Mouse (Mus musculus) forebrain, embryonic 11.5 days (tissue): ENCODE measurements around the gene Kdf1. TPM values are rescaled to one million over a fixed set of nuclear protein-coding genes. Genes with fewer than 3 reads are reported as not detected.
"Not testable (repeated sequence)": the region's sequence is repeated elsewhere in the genome, so short reads cannot be mapped to it uniquely, and the experiment has no call there.

Experiments
- ATAC-seq: fragments of 200-750 bp; cut with Nextera tagmentation; replicated peaks from 2 replicates; pipeline ENCODE4 v1.8.0; 2017; ENCODE audit warnings: moderate TSS enrichment; ENCODE audit not compliant: low FRiP score
- DNase-seq: peaks from one replicate; pipeline ENCODE4 v3.0.0-alpha.2; 2017; ENCODE audit warnings: low spot score
- H3K27ac ChIP-seq: fragments of 300-500 bp; sonication (generic); 2 replicates; pipeline ENCODE4 v1.5.1; 2014; ENCODE audit warnings: low read depth, low read length
- H3K27me3 ChIP-seq: fragments of 300-500 bp; sonication (generic); 2 replicates; pipeline ENCODE4 v1.6.1; 2014; ENCODE audit warnings: mild to moderate bottlenecking, low read length, mixed read lengths; ENCODE audit not compliant: control insufficient read depth, insufficient read depth
- H3K36me3 ChIP-seq: fragments of 300-500 bp; sonication (generic); 2 replicates; pipeline ENCODE4 v1.6.1; 2014; ENCODE audit warnings: mild to moderate bottlenecking, low read length, moderate library complexity, mixed read lengths; ENCODE audit not compliant: control insufficient read depth, insufficient read depth
- H3K4me1 ChIP-seq: fragments of 300-500 bp; sonication (generic); replicated peaks from 2 replicates; pipeline ENCODE4 v1.6.1; 2014; ENCODE audit warnings: low read length, mixed read lengths; ENCODE audit not compliant: control insufficient read depth, insufficient read depth
- H3K4me2 ChIP-seq: fragments of 300-500 bp; sonication (generic); 2 replicates; pipeline ENCODE4 v1.6.1; 2014; ENCODE audit warnings: low read depth, mild to moderate bottlenecking, low read length, moderate library complexity, mixed read lengths; ENCODE audit not compliant: severe bottlenecking
- H3K4me3 ChIP-seq: fragments of 300-500 bp; sonication (generic); 2 replicates; pipeline ENCODE4 v1.5.1; 2014; ENCODE audit warnings: low read depth, low read length
- H3K9ac ChIP-seq: fragments of 300-500 bp; sonication (generic); 2 replicates; pipeline ENCODE4 v1.6.1; 2014; ENCODE audit warnings: low read length
- H3K9me3 ChIP-seq: fragments of 300-500 bp; sonication (generic); 2 replicates; pipeline ENCODE4 v1.6.1; 2016; ENCODE audit warnings: low read length, mixed read lengths; ENCODE audit not compliant: control insufficient read depth
- WGBS: fragments of 180-500 bp; shearing (Covaris S2); extraction: QIAGEN DNeasy Blood & Tissue Kit; methylation state at CpG from one replicate; pipeline ENCODE4 v1.1.7; 2014; 5-methylcytosine and 5-hydroxymethylcytosine counted together
- polyA plus RNA-seq: library from polyadenylated mRNA; unstranded; fragments of >200 nt; fragmentation: Nextera tagmentation; extraction: Ambion mirVana; gene quantifications from 2 replicates; pipeline ENCODE4 v1.2.1, GENCODE M21; 2014

Gene Kdf1
- polyA plus RNA-seq, 1 experiment from 2014 or later, result 1.1 TPM

GRCm38 (mm10) chr4:133504300-133504699 is 14.5 kb upstream of the Kdf1 start:
- WGBS, result 58% methylated on average over 5 of the region's 5 CpGs
- Histone ChIP-seq H3K27me3 (peaks cover 19% of the 10 kb centered on the region), H3K9ac (no peak overlapping the region), H3K4me1 (no peaks in the 10 kb centered on the region), H3K36me3 (no peaks in the 10 kb centered on the region), H3K27ac (no peak overlapping the region), H3K9me3 (no peaks in the 10 kb centered on the region), H3K4me3 (no peak overlapping the region), H3K4me2 (no peak overlapping the region)
- DNase-seq, result no peak
- no peak for ATAC-seq

DNA sequence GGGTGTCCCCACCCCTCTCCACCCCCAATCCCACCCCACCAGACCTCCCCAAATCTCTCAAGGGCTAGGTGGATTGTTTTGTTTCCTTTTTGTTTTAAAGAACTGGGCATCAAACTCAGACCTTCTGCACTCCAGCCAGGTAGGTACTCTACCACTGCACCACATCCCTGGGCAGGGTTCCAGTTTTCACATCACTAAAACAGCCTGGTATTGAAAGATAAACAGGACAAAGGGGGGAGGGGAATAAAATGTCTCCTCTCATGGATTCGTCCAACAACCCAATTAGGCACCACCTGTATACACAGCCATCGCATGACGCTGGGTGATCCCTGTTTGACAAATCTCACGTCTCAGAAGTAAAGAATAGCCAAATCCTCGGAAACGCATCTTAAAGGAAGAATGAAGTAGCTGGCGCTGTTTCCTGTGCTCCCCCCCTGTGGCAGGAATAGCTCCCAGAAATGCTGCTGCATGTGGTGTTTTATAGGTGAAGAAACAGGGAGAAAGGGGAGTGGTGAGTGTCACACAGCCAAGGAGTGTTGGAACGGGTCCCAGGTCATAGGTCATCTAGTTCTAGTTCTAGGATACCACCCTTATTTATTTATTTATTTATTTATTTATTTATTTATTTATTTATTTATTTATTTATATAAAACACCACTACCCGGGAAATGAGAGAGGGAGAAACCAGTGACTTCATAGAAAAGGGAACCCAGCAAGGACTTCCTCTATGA is 13.8 kb upstream of the Kdf1 start:
- Histone ChIP-seq H3K9ac (no peak overlapping the region), H3K4me1 (no peaks in the 10 kb centered on the region), H3K27ac (no peak overlapping the region), H3K4me3 (no peak overlapping the region), H3K4me2 (no peak overlapping the region), H3K36me3 (no peaks in the 10 kb centered on the region), H3K27me3 (peaks cover 13% of the 10 kb centered on the region), H3K9me3 (no peaks in the 10 kb centered on the region)
- no peak for ATAC-seq
- 69% methylated on average over 9 of the region's 9 CpGs for WGBS
- DNase-seq, result no peak

DNA sequence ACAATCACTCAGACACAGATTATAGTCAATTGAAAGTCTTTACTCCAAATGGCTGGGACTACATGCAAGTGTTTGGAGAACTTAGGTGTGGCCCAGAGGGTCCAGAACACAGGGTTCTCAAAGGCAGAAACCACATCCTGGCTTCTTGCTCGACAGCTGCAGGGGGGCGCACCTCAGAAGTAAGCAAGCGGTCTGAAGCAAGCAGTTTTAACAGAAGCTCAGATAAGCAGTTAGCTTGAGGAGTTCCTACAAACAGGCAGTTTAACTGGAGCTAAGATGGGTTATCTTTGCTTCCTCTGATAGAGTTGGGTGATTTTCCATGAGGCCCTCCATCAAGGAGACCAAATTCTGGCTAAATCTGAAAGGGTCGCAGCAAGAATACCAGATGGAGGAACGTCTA is 12.2 kb upstream of the Kdf1 start:
- Histone ChIP-seq H3K36me3 (no peaks in the 10 kb centered on the region), H3K9ac (no peak overlapping the region), H3K4me1 (no peaks in the 10 kb centered on the region), H3K4me3 (no peak overlapping the region), H3K9me3 (no peaks in the 10 kb centered on the region), H3K4me2 (no peak overlapping the region), H3K27me3 (peaks cover 2% of the 10 kb centered on the region; the same call in 1 of the 2 replicates), H3K27ac (no peak overlapping the region)
- no peak for ATAC-seq
- no peak for DNase-seq
- 81% methylated on average over 5 of the region's 5 CpGs for WGBS

DNA sequence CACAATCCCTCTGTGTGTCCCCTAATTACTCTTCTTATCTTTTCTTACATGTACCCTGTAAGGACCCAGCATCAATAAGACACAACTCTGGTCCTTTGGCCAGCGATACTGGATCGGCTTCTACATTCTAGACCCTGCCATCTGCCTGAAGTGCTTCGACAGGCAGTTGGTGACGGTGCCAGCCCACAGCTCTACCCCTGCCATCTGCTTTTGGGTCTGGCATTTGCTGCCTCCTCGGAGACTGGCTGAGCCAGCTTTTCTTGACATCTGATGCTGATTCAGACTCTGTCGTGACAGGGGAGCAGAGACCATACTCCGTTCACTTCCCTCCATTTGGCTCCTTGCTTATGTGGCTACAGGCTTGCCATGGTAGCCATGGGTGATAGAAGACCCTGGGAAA is 9.8 kb upstream of the Kdf1 start:
- Histone ChIP-seq H3K36me3 (no peaks in the 10 kb centered on the region), H3K27ac (no peak overlapping the region), H3K4me2 (no peak overlapping the region), H3K4me1 (no peaks in the 10 kb centered on the region), H3K9ac (no peak overlapping the region), H3K4me3 (no peak overlapping the region), H3K27me3 (no peaks in the 10 kb centered on the region), H3K9me3 (no peaks in the 10 kb centered on the region)
- WGBS, result 85% methylated on average over 7 of the region's 7 CpGs
- ATAC-seq (no peak), DNase-seq (no peak)

DNA sequence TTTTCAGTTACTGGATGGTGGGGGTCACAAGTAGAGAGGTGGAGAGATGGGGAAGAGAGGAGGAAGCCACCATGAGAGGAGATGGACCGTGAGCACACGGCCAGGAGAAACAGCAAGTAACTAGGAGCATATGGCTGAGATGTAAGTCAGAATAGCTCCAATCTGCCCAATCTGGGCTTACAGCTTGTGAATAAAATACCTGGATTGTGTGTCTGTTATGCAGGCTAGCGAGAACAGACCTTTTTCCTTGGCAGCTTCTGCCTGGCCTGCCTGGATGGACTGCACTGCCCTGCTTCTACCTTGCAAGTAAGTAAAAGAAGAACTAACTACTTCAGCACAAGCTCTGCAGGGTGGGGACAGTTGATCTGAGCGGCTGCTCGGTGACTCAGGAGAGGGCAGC is 7.7 kb upstream of the Kdf1 start:
- Histone ChIP-seq H3K4me1 (no peaks in the 10 kb centered on the region), H3K27ac (no peak overlapping the region), H3K9ac (no peak overlapping the region), H3K9me3 (no peaks in the 10 kb centered on the region), H3K4me3 (no peak overlapping the region), H3K4me2 (no peak overlapping the region), H3K36me3 (no peaks in the 10 kb centered on the region), H3K27me3 (no peaks in the 10 kb centered on the region)
- no peak for ATAC-seq
- WGBS, result 77% methylated on average over 5 of the region's 5 CpGs
- no peak for DNase-seq

GRCm38 (mm10) chr4:133512511-133512910 is 6.3 kb upstream of the Kdf1 start:
- H3K9me3 ChIP-seq, H3K4me3 ChIP-seq, H3K36me3 ChIP-seq, ATAC-seq, DNase-seq, H3K4me1 ChIP-seq, H3K27ac ChIP-seq, H3K27me3 ChIP-seq, H3K4me2 ChIP-seq, H3K9ac ChIP-seq: not testable (repeated sequence)
- WGBS, result 63% methylated on average over 4 of the region's 5 CpGs

- H3K36me3 ChIP-seq, result no peaks in the 10 kb centered on the region
- no peaks in the 10 kb centered on the region for H3K4me1 ChIP-seq
- H3K27ac ChIP-seq, result no peak overlapping the region
- 12% methylated on average over 8 of the region's 8 CpGs for WGBS
- H3K27me3 ChIP-seq, result peaks cover 2% of the 10 kb centered on the region; the same call in 1 of the 2 replicates
- no peaks in the 10 kb centered on the region for H3K9me3 ChIP-seq
- DNase-seq (peak; percentile 83), ATAC-seq (no peak)
- no peak overlapping the region for H3K4me3 ChIP-seq
- H3K4me2 ChIP-seq, result no peak overlapping the region
- no peak overlapping the region for H3K9ac ChIP-seq
Measured at GRCm38 (mm10) chr4:133512972-133513371, 5.8 kb upstream of the Kdf1 start.

GRCm38 (mm10) chr4:133519369-133519665 is 554 bp downstream of the Kdf1 start:
- H3K27ac ChIP-seq, result no peak overlapping the region
- DNase-seq, result no peak
- 0 out of 2 replicates have a peak overlapping the region, but pooled peaks have one; percentile 27 for H3K4me3 ChIP-seq
- H3K9me3 ChIP-seq, result no peaks in the 10 kb centered on the region
- no peak for ATAC-seq
- H3K9ac ChIP-seq, result no peak overlapping the region
- H3K4me1 ChIP-seq, result peaks cover 4% of the 10 kb centered on the region; the same call in 1 of the 2 replicates
- 5% methylated on average over 25 of the region's 25 CpGs for WGBS
- peaks cover 26% of the 10 kb centered on the region for H3K27me3 ChIP-seq
- H3K36me3 ChIP-seq, result no peaks in the 10 kb centered on the region
- H3K4me2 ChIP-seq, result peak overlapping the region; percentile 34; the same call in 1 of the 2 replicates

DNA sequence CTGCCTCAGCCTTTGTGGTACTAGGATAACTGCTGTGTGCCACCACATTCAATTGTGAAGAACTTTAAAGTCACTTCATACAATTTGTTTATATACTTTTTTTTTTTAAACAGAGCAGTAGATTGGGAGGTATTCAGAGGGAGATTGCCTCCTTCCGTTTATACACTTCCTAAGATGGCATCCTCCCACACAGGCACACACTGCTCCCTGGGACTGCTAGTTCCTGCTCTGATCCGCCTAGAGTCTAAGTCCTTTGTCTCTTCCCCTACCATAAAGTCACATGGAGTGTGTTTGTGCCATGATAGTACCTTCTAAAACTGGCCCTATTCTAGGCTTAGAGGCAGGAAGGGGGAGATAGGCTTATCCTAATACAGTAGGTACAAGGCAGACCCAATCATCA is 2.7 kb downstream of the Kdf1 start:
- Histone ChIP-seq H3K27me3 (peaks cover 26% of the 10 kb centered on the region), H3K4me2 (no peak overlapping the region), H3K27ac (no peak overlapping the region), H3K9ac (no peak overlapping the region), H3K4me1 (peaks cover 4% of the 10 kb centered on the region; the same call in 1 of the 2 replicates), H3K36me3 (no peaks in the 10 kb centered on the region), H3K4me3 (no peak overlapping the region), H3K9me3 (no peaks in the 10 kb centered on the region)
- ATAC-seq, result no peak
- DNase-seq, result no peak
- WGBS, result 74% methylated on average over 2 of the region's 2 CpGs
